ENCODE assay signal across 18 mouse cellular contexts in the genomic region with DNA sequence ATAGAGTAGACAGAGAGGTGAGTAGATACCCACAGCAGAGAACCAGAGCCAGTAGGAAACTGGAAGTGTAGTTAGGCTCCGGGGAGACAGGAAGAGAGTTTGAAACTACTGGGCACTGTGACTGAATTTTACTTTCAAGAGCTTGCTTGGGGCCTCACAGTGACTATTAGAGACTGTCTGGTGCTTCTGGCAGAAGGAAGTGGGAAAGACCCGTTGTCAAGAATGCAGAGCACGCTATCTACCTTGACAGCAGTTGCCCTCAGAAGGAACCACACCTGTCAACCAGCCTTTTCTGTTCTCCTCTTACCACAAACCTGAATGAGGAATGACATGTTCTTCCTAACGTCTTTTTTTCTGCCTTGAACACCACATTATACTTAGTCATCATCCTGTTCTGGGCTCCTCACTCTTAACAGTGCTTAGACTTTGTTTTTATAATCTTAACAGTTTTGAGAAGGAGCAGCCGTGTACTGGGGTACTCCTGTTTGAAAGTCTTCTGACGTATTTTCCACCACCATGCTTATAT. TPM values are rescaled to one million over a fixed set of nuclear protein-coding genes. Genes with fewer than 3 reads are reported as not detected.
A peak's percentile ranks its signal among the peaks of the same experiment; 100 is the strongest.
DNase-seq lines count a peak whose midpoint lies in the region; ATAC-seq and TF ChIP-seq lines count a peak whose summit lies in the region.
"Had no signal": no experiment of that assay in that cellular context is flagged by ENCODE, and none has a peak within 500 bp of the region (broad histone marks: within the 10 kb centered on the region; RNA-seq: fewer than 3 reads in every experiment).

No protein-coding gene starts in this region.

- intact Hi-C loops in heart, postnatal 10 days (cut with DNase I): no loop called here

- no peak overlapping the region for H3K4me2 ChIP-seq in heart, embryonic 13.5 days
- no peak overlapping the region for H3K4me2 ChIP-seq in forebrain, embryonic 14.5 days (ENCODE audit: low read length)
- H3K4me2 ChIP-seq in intestine, postnatal 0 days (replicated peaks; ENCODE audit: low read depth): no peak overlapping the region
- H3K4me2 ChIP-seq: embryonic facial prominence, embryonic 15.5 days; limb, embryonic 15.5 days had no signal

- H3K27ac ChIP-seq in heart, embryonic 13.5 days (replicated peaks): 0 out of 2 replicates have a peak overlapping the region, but pooled peaks have one; percentile 4
- peak overlapping the region; percentile 15; the same call in 1 of the 2 replicates for H3K27ac ChIP-seq in small intestine, adult 2 months (ENCODE audit: insufficient read depth, low read depth, low read length)
- H3K27ac ChIP-seq in forebrain, embryonic 14.5 days (ENCODE audit: low read depth, low read length): no peak overlapping the region
- no peak overlapping the region for H3K27ac ChIP-seq in intestine, postnatal 0 days (ENCODE audit: low read depth, low read length)
- H3K27ac ChIP-seq: embryonic facial prominence, embryonic 15.5 days; forebrain, embryonic 10.5 days; limb, embryonic 15.5 days had no signal

- H3K4me1 ChIP-seq in heart, embryonic 13.5 days: peaks cover 12% of the 10 kb centered on the region; the same call in 1 of the 2 replicates
- no peaks in the 10 kb centered on the region for H3K4me1 ChIP-seq in small intestine, adult 2 months (ENCODE audit: control insufficient read depth, insufficient read depth, insufficient read length, low read length)
- H3K4me1 ChIP-seq in forebrain, embryonic 14.5 days (ENCODE audit: control insufficient read depth, insufficient read depth, low read length): no peaks in the 10 kb centered on the region
- no peaks in the 10 kb centered on the region for H3K4me1 ChIP-seq in intestine, postnatal 0 days (replicated peaks; ENCODE audit: control insufficient read depth, insufficient read depth, low read length)
- H3K4me1 ChIP-seq: embryonic facial prominence, embryonic 15.5 days; limb, embryonic 15.5 days had no signal

- no peak for TF ChIP-seq CTCF in small intestine, adult 2 months (IDR thresholded peaks at IDR 0.05; ENCODE audit: extremely low read depth, insufficient read length, insufficient replicate concordance, low read depth, low read length)
- TF ChIP-seq CTCF in intestine, postnatal 0 days (IDR thresholded peaks at IDR 0.05; ENCODE audit: low read depth): no peak

- H3K36me3 ChIP-seq in heart, embryonic 13.5 days: peaks cover 84% of the 10 kb centered on the region
- peaks cover 54% of the 10 kb centered on the region for H3K36me3 ChIP-seq in small intestine, adult 2 months (ENCODE audit: control insufficient read depth, insufficient read depth, low read length)
- peaks cover 64% of the 10 kb centered on the region for H3K36me3 ChIP-seq in forebrain, embryonic 14.5 days (ENCODE audit: control insufficient read depth, insufficient read depth, low read length)
- H3K36me3 ChIP-seq in intestine, postnatal 0 days (ENCODE audit: control insufficient read depth, insufficient read depth): peaks cover 66% of the 10 kb centered on the region

- no peaks in the 10 kb centered on the region for H3K27me3 ChIP-seq in heart, embryonic 13.5 days (replicated peaks)
- no peaks in the 10 kb centered on the region for H3K27me3 ChIP-seq in small intestine, adult 2 months (ENCODE audit: control insufficient read depth, insufficient read depth, low read length)
- H3K27me3 ChIP-seq in forebrain, embryonic 14.5 days (replicated peaks; ENCODE audit: control insufficient read depth, insufficient read depth, low read length): no peaks in the 10 kb centered on the region
- H3K27me3 ChIP-seq in intestine, postnatal 0 days (replicated peaks; ENCODE audit: control insufficient read depth, insufficient read depth, low read length): no peaks in the 10 kb centered on the region
- H3K27me3 ChIP-seq: embryonic facial prominence, embryonic 15.5 days; limb, embryonic 15.5 days had no signal

- DNase-seq in heart, postnatal 10 days: no peak
- peak; percentile 23 for DNase-seq in A20 (ENCODE audit: low read depth, low spot score)
- DNase-seq in forebrain, embryonic 14.5 days (ENCODE audit: low spot score): no peak
- DNase-seq in layer of hippocampus, postnatal 14 days (ENCODE audit: low spot score in 2 of 2): no peak
- DNase-seq: cerebellum, postnatal 14 days; kidney, adult 18-20 months; liver, postnatal 0 days; lung, postnatal 10 days; right cerebral cortex, postnatal 25 days had no signal

- 63% methylated on average over 6 of the region's 6 CpGs for WGBS in heart, embryonic 13.5 days
- 51% methylated on average over 6 of the region's 6 CpGs for WGBS in small intestine, adult 2 months
- WGBS in forebrain, embryonic 14.5 days: 90% methylated on average over 6 of the region's 6 CpGs
- 57% methylated on average over 6 of the region's 6 CpGs for WGBS in intestine, postnatal 0 days

- no peak overlapping the region for H3K9ac ChIP-seq in heart, embryonic 13.5 days
- no peak overlapping the region for H3K9ac ChIP-seq in forebrain, embryonic 14.5 days (ENCODE audit: low read length)
- H3K9ac ChIP-seq in intestine, postnatal 0 days (ENCODE audit: low read depth, low read length): no peak overlapping the region
- H3K9ac ChIP-seq: embryonic facial prominence, embryonic 15.5 days; limb, embryonic 15.5 days; liver, postnatal 0 days had no signal

- no peak for ATAC-seq in heart, embryonic 13.5 days (ENCODE audit: extremely low read depth, insufficient number of reproducible peaks, low FRiP score, low TSS enrichment)
- ATAC-seq in granulocyte monocyte progenitor cell, adult 5-6 weeks (replicated peaks; ENCODE audit: poor library complexity, severe bottlenecking): 0 out of 2 replicates have a peak, but pooled peaks have one; percentile 26
- no peak for ATAC-seq in forebrain, embryonic 14.5 days
- ATAC-seq in intestine, postnatal 0 days: no peak
- ATAC-seq: activated CD4-positive, CD25-positive, alpha-beta regulatory T cell, adult 4 months; liver, postnatal 0 days; midbrain, embryonic 16.5 days had no signal

- no peak overlapping the region for H3K4me3 ChIP-seq in heart, embryonic 13.5 days
- H3K4me3 ChIP-seq in small intestine, adult 2 months (ENCODE audit: low read depth, low read length): no peak overlapping the region
- no peak overlapping the region for H3K4me3 ChIP-seq in forebrain, embryonic 14.5 days (ENCODE audit: low read depth, low read length)
- H3K4me3 ChIP-seq in intestine, postnatal 0 days (ENCODE audit: low read depth, low read length): no peak overlapping the region
- H3K4me3 ChIP-seq: embryonic facial prominence, embryonic 15.5 days; forebrain, embryonic 10.5 days; limb, embryonic 15.5 days had no signal

- H3K9me3 ChIP-seq in heart, embryonic 13.5 days: no peaks in the 10 kb centered on the region
- no peaks in the 10 kb centered on the region for H3K9me3 ChIP-seq in forebrain, embryonic 14.5 days (replicated peaks; ENCODE audit: control insufficient read depth, low read length)
- H3K9me3 ChIP-seq in intestine, postnatal 0 days (ENCODE audit: control insufficient read depth): no peaks in the 10 kb centered on the region
- H3K9me3 ChIP-seq: embryonic facial prominence, embryonic 15.5 days; forebrain, embryonic 10.5 days; limb, embryonic 15.5 days had no signal

- TF ChIP-seq POLR2A in small intestine, adult 2 months (IDR thresholded peaks at IDR 0.05; ENCODE audit: low read depth, low read length): no peak

RNA-seq across cellular contexts. Expression of gene Larp4b, which starts 45.8 kb away (rescaled TPM):
- polyA plus RNA-seq in heart, embryonic 13.5 days (2015; fragmentation: Nextera tagmentation; extraction: Ambion mirVana): 23.1 and 23.3 TPM in 2 replicates
- 10 to 100 TPM; 78.4 to 81.5 TPM for total RNA-seq in heart, postnatal 10 days (2021)
- total RNA-seq in granulocyte monocyte progenitor cell, adult 5-6 weeks (2014; fragmentation: Nextera tagmentation): 59.1 and 61.6 TPM in 2 replicates
- total RNA-seq in granulocyte monocyte progenitor cell, adult 5-6 weeks (2017): 79.1 and 81.7 TPM in 2 replicates
- polyA plus RNA-seq in small intestine, adult 2 months (2012; rRNA removed): 8.5 and 18.1 TPM in 2 replicates
- 37.0 and 41.0 TPM in 2 replicates for polyA plus RNA-seq in forebrain, embryonic 14.5 days (2014; fragmentation: Nextera tagmentation; extraction: Ambion mirVana)
- 10 to 100 TPM; 86.7 to 88.1 TPM for total RNA-seq in layer of hippocampus, postnatal 14 days (2021)
- 32.5 and 35.8 TPM in 2 replicates for polyA plus RNA-seq in intestine, postnatal 0 days (2015; fragmentation: Nextera tagmentation; extraction: Ambion mirVana)

Comparison
In these comparisons a context has a peak if more than half of its experiments do, and no peak if none do; other contexts are left out.
1. H3K27ac ChIP-seq: peak in heart, embryonic 13.5 days (single experiment) and small intestine, adult 2 months (single experiment); none in forebrain, embryonic 14.5 days (single experiment) and intestine, postnatal 0 days (single experiment).